Mouse (Mus musculus) kidney, embryonic 16.5 days (tissue): ENCODE measurements around the gene Cep135. TPM values are rescaled to one million over a fixed set of nuclear protein-coding genes. Genes with fewer than 3 reads are reported as not detected.

Experiments used
- ATAC-seq: fragments of 200-750 bp; cut with Nextera tagmentation; 2 replicates; pipeline ENCODE4 v1.8.0; 2017; ENCODE audit warnings: moderate TSS enrichment; ENCODE audit not compliant: low FRiP score, low TSS enrichment
- H3K27ac ChIP-seq: fragments of 300-500 bp; sonication (generic); 2 replicates; pipeline ENCODE4 v1.5.1; 2014; ENCODE audit warnings: low read length
- H3K27me3 ChIP-seq: fragments of 300-500 bp; sonication (generic); 2 replicates; pipeline ENCODE4 v1.6.1; 2014; ENCODE audit warnings: low read length, control low read depth, mixed read lengths; ENCODE audit not compliant: insufficient read depth
- H3K36me3 ChIP-seq: fragments of 300-500 bp; sonication (generic); 2 replicates; pipeline ENCODE4 v1.6.1; 2014; ENCODE audit warnings: low read length, control low read depth, mixed read lengths; ENCODE audit not compliant: insufficient read depth
- H3K4me1 ChIP-seq: fragments of 300-500 bp; sonication (generic); 2 replicates; pipeline ENCODE4 v1.6.1; 2014; ENCODE audit warnings: low read length, control low read depth, mixed read lengths; ENCODE audit not compliant: insufficient read depth
- H3K4me2 ChIP-seq: fragments of 300-500 bp; sonication (generic); replicated peaks from 2 replicates; pipeline ENCODE4 v1.6.1; 2014; ENCODE audit warnings: low read depth, low read length
- H3K4me3 ChIP-seq: fragments of 300-500 bp; sonication (generic); 2 replicates; pipeline ENCODE4 v1.5.1; 2014; ENCODE audit warnings: mild to moderate bottlenecking, low read length
- H3K9ac ChIP-seq: fragments of 300-500 bp; sonication (generic); replicated peaks from 2 replicates; pipeline ENCODE4 v1.6.1; 2014; ENCODE audit warnings: low read length
- H3K9me3 ChIP-seq: fragments of 300-500 bp; sonication (generic); 2 replicates; pipeline ENCODE4 v1.6.1; 2016; ENCODE audit warnings: low read length, control low read depth
- WGBS: fragments of 180-500 bp; shearing (Covaris S2); extraction: QIAGEN DNeasy Blood & Tissue Kit; methylation state at CpG from one replicate; pipeline ENCODE4 v1.1.7; 2014; 5-methylcytosine and 5-hydroxymethylcytosine counted together
- polyA plus RNA-seq: library from polyadenylated mRNA; unstranded; fragments of >200 nt; fragmentation: Nextera tagmentation; extraction: Ambion mirVana; gene quantifications from 2 replicates; pipeline ENCODE4 v1.2.1, GENCODE M21; 2015

Gene Cep135
- polyA plus RNA-seq, 1 experiment from 2014 or later, result 6.4 TPM

GRCm38 (mm10) chr5:76635592-76635991, 47.1 kb downstream of the Cep135 start:
- 91% methylated on average over 2 of the region's 2 CpGs for WGBS
- no peak for ATAC-seq
- 0 out of 2 replicates have a peak, but pooled peaks cover 5% of the 10 kb centered on the region for H3K9me3 ChIP-seq
- H3K4me3 ChIP-seq, result no peak overlapping the region
- H3K27ac ChIP-seq, result no peak overlapping the region
- no peaks in the 10 kb centered on the region for H3K27me3 ChIP-seq
- H3K9ac ChIP-seq, result no peak overlapping the region
- no peaks in the 10 kb centered on the region for H3K4me1 ChIP-seq
- no peak overlapping the region for H3K4me2 ChIP-seq
- peaks cover 48% of the 10 kb centered on the region for H3K36me3 ChIP-seq

- Histone ChIP-seq H3K27me3 (no peaks in the 10 kb centered on the region), H3K9me3 (no peaks in the 10 kb centered on the region), H3K4me2 (no peak overlapping the region), H3K27ac (no peak overlapping the region), H3K4me3 (no peak overlapping the region), H3K4me1 (no peaks in the 10 kb centered on the region), H3K36me3 (peaks cover 45% of the 10 kb centered on the region), H3K9ac (no peak overlapping the region)
- WGBS, result 90% methylated on average over 4 of the region's 4 CpGs
- no peak for ATAC-seq
These were observed 53.6 kb downstream of the Cep135 start for GRCm38 (mm10) chr5:76642076-76642475.

DNA sequence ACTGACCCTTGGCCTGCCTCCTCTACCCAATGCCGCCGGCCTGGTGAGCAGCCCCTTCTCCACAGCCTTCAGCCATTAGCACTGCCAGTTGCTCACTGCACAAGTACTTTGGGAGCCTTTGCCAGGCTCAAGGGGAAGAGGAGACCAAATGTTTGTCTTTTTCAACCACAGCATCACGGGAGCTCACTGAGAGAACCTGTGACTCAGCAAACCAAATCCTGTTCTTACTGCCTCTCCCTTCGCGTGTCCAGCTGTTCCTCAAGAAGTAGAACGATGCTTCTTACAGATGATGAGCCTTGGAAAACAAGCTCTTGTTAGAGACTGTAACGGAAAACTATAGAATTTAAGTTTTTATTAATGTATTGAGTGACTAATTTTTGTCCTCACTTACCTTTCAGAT, 55.7 kb downstream of the Cep135 start:
- no peak overlapping the region for H3K4me3 ChIP-seq
- H3K27me3 ChIP-seq, result no peaks in the 10 kb centered on the region
- 93% methylated on average over 7 of the region's 7 CpGs for WGBS
- H3K27ac ChIP-seq, result no peak overlapping the region
- no peak for ATAC-seq
- H3K36me3 ChIP-seq, result peaks cover 40% of the 10 kb centered on the region
- H3K4me1 ChIP-seq, result no peaks in the 10 kb centered on the region
- H3K9me3 ChIP-seq, result no peaks in the 10 kb centered on the region
- H3K4me2 ChIP-seq, result no peak overlapping the region
- H3K9ac ChIP-seq, result no peak overlapping the region

GRCm38 (mm10) chr5:76645091-76645868, 56.8 kb downstream of the Cep135 start:
- no peaks in the 10 kb centered on the region for H3K27me3 ChIP-seq
- no peaks in the 10 kb centered on the region for H3K4me1 ChIP-seq
- H3K9me3 ChIP-seq, result no peaks in the 10 kb centered on the region
- H3K4me3 ChIP-seq, result no peak overlapping the region
- H3K27ac ChIP-seq, result no peak overlapping the region
- peaks cover 34% of the 10 kb centered on the region for H3K36me3 ChIP-seq
- no peak for ATAC-seq
- no peak overlapping the region for H3K4me2 ChIP-seq
- no peak overlapping the region for H3K9ac ChIP-seq
- 88% methylated on average over 10 of the region's 10 CpGs for whole genome bisulfite sequencing

DNA sequence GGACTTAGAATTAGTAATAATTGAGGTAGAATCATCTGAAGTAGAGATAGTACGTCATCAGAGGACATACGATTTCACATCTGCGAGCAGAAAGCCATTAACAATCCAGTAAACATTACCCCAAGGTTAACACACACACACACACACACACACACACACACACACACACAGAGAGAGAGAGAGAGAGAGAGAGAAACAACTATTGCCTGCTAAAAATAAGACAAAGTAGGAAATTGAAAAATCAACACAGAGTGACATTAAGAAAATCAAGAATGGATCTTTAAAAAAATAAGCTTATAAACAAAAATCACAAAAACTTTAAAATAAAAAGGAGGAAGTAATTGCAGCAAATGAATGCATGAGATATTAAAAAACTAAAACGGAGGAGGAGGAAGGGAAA, 61.4 kb downstream of the Cep135 start:
- Histone ChIP-seq H3K27ac (no peak overlapping the region), H3K36me3 (0 out of 2 replicates have a peak, but pooled peaks cover 3% of the 10 kb centered on the region), H3K9ac (no peak overlapping the region), H3K4me2 (no peak overlapping the region), H3K27me3 (no peaks in the 10 kb centered on the region), H3K9me3 (no peaks in the 10 kb centered on the region), H3K4me1 (no peaks in the 10 kb centered on the region), H3K4me3 (no peak overlapping the region)
- ATAC-seq, result no peak
- WGBS, result 69% methylated on average over 4 of the region's 4 CpGs

DNA sequence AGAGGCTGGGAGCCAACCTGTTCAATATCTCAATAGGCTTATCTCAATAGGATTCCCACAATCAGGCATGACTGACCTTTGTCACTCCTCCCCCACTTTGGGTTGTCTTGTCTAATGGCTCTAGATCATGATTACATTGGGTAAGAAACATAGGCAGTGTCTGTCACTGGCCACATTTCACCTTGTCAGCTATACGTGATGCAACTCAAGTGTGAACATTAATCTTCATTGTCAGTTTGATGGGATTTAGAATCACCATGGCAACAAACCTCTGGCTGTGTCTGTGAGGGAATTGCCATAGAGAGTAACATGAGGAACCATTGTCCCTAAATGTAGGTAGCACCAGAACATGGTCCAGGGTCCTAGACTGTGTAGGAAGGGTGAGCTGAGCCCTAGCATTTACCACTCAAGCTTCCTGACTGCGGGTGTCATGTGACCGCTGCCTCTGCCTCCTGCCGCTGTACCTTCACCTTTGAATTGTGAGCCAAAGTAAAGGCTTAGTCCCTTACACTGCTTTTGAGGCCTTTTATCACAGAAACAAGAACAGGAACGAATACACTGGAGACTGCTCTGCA, 62.7 kb downstream of the Cep135 start:
- Histone ChIP-seq H3K4me2 (no peak overlapping the region), H3K27me3 (no peaks in the 10 kb centered on the region)

GRCm38 (mm10) chr5:76656212-76656611, 67.7 kb downstream of the Cep135 start, which contains the start of gene C530008M17Rik:
Gene C530008M17Rik (plus strand): TSS chr5:76656512.
- Histone ChIP-seq H3K4me2 (peak within 1 kb of the TSS; percentile 96), H3K27me3 (no peaks in the 10 kb centered on the region), H3K9me3 (no peaks in the 10 kb centered on the region), H3K4me1 (peaks cover 9% of the 10 kb centered on the region; the same call in 1 of the 2 replicates), H3K4me3 (peak within 1 kb of the TSS; percentile 81), H3K36me3 (no peaks in the 10 kb centered on the region), H3K9ac (peak within 1 kb of the TSS; percentile 91), H3K27ac (no peak within 1 kb of the TSS; the same call in 1 of the 2 replicates)
- no peak for ATAC-seq
- 93% methylated on average over 2 of the region's 2 CpGs for whole genome bisulfite sequencing

More for the DNA sequence above, 62.7 kb downstream of the Cep135 start:
- Histone ChIP-seq H3K4me3 (no peak overlapping the region), H3K36me3 (no peaks in the 10 kb centered on the region), H3K9me3 (no peaks in the 10 kb centered on the region), H3K27ac (no peak overlapping the region), H3K4me1 (no peaks in the 10 kb centered on the region), H3K9ac (no peak overlapping the region)
- WGBS, result 58% methylated on average over 5 of the region's 5 CpGs
- ATAC-seq, result peak; percentile 61

GRCm38 (mm10) chr5:76657245-76658083, 69.0 kb downstream of the Cep135 start:
- under 1% methylated on average over 68 of the region's 80 CpGs for WGBS
- Histone ChIP-seq H3K27ac (peak overlapping the region; percentile 73), H3K4me1 (peaks cover 9% of the 10 kb centered on the region; the same call in 1 of the 2 replicates), H3K9me3 (no peaks in the 10 kb centered on the region), H3K36me3 (no peaks in the 10 kb centered on the region), H3K27me3 (no peaks in the 10 kb centered on the region), H3K9ac (peak overlapping the region; percentile 91), H3K4me3 (peak overlapping the region; percentile 81), H3K4me2 (peak overlapping the region; percentile 96)
- peak; percentile 95 for ATAC-seq

DNA sequence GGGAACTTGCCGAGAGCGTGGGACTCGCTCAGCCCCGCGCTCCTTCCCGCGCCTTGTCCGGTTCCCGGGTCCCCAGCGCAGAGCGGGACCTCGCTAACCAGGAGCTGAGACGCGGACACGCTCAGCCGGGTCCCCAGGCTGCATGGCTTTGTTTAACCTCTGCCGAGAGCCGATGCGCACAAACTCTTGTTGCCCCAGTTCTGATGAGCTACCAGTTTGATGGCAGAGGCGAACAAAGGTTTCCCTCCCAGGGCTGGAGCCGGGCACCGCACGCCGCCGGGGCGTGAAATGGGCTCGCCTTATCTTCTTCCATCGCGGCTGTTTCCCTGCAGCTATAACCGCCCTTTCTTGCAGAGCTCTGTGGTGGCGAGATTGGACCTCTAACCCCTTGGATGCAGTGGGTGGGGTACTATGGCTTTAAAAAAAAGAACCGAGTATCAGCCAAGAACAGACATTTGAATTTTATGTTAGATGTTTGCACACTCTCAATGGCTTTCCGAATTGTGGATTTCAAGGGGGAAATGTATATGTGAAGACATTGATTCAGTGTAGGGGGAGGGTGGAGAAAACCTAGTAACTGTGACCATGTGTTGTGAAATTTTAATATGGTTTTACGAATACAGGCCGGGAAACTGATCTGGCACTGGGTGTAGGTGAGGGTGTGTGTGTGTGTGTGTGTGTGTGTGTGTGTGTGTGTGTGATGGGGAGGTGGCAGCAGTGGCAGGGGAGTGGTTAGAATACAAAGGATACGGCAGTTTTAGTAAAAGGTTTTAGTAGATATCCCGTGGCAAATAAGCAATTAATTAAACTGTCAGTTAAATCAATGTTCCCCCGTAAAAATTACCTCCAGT, 69.8 kb downstream of the Cep135 start:
- Histone ChIP-seq H3K9ac (peak overlapping the region; percentile 91), H3K4me1 (peaks cover 9% of the 10 kb centered on the region; the same call in 1 of the 2 replicates), H3K27ac (peak overlapping the region; percentile 73), H3K4me3 (peak overlapping the region; percentile 81), H3K27me3 (no peaks in the 10 kb centered on the region), H3K4me2 (peak overlapping the region; percentile 96), H3K9me3 (no peaks in the 10 kb centered on the region), H3K36me3 (no peaks in the 10 kb centered on the region)
- under 1% methylated on average over 38 of the region's 38 CpGs for WGBS
- ATAC-seq, result peak; percentile 85
